Mouse (Mus musculus): ENCODE measurements at regions not wholly inside any gene's neighbourhood (a gene's known extent, or its start where the extent isn't known, plus 50 kb on each side); places are given as distances from the start of the nearest gene placed in this dataset.
A peak's percentile ranks its signal among the peaks of the same experiment; 100 is the strongest.
"Not testable (repeated sequence)": the region's sequence is repeated elsewhere in the genome, so short reads cannot be mapped to it uniquely, and the experiment has no call there.

DNA sequence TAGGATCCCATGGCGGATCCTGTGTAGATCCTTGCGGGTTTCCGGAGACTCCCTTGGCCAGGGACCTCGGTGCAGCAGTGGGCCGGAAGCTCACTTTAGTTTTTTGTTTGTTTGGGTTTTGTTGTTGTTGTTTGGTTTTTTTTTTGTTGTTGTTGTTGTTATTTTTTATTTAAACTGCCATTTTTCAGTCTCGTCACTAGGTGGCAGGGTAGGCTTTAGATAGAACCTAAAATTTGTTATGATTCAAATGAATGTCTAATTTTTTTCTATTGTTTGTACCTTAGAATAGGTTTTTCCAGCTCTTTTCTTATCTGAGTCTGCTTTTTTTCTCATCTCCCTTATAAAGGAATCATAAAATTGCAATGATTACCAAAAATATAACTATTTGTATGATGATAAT is 834.4 kb upstream of the Tacstd2 start:
- no peak for DNase-seq (ENCODE audit: inconsistent age in 2 of 2, low spot score in 1 of 2)

GRCm38 (mm10) chr6:68339846-68340245 is 804.2 kb upstream of the Tacstd2 start:
- DNase-seq (ENCODE audit: inconsistent age in 2 of 2, low spot score in 1 of 2): no peak

DNA sequence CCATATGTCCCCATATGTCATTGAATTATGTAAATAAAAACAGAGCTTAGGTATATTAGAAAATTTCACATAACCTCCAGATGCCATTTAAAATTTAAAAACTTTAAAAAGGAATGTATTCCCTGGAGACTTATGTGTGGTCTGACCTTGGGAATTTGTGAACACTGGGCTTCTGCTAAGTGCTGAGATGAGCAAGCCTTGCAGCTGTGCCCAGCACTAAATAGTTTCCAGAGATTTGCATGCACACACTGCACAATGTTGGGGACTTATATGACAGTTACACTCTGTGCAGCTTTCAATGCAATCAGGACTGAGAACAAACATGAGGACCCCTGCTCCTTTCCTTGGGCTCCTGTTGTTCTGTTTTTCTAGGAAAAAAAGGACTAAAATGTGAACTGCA is 803.6 kb upstream of the Tacstd2 start:
- not testable (repeated sequence) for DNase-seq (ENCODE audit: inconsistent age in 2 of 2, low spot score in 1 of 2)

DNA sequence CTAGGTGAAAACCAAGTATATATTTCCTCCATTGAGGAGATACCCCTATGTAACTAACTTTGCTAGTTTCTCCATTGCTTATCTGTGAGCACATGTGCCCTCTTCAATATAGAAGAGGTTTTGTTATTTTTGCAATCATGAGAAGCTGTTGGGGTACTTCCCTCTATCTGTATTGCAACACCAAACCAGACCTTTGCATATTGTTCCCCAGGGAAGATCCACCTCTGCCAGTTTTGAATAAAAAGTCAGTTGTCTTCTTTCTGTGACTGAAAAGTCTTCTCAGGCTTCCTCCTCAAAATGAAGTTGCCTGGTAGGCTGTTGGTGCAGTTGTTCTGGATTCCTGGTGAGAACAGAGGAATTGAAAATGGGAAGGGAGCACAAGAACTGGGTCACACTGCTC is 775.8 kb upstream of the Tacstd2 start:
- no peak for DNase-seq (ENCODE audit: inconsistent age in 2 of 2, low spot score in 1 of 2)

GRCm38 (mm10) chr6:68302133-68302532 is 766.5 kb upstream of the Tacstd2 start:
- DNase-seq (ENCODE audit: inconsistent age in 2 of 2, low spot score in 1 of 2): no peak

DNA sequence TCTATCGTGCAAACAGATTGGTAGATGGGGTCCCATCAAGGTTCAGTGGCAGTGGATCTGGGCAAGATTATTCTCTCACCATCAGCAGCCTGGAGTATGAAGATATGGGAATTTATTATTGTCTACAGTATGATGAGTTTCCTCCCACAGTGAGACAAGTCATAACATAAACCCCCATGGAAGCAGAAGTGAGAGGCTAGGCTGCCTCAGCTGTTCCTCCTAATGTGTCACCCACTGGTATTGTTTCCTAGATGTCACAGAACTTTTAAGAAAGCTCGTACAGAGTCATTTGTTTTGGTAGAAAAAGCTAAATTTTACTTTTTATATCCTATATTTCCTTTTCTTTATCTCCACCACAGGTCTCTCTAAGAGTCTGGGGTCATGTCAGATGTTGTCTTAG is 721.1 kb upstream of the Tacstd2 start:
- no peak for DNase-seq (ENCODE audit: inconsistent age in 2 of 2, low spot score in 1 of 2)

- no peak for DNase-seq (ENCODE audit: inconsistent age in 2 of 2, low spot score in 1 of 2)
These were observed 720.6 kb upstream of the Tacstd2 start for GRCm38 (mm10) chr6:68256151-68256550.

DNA sequence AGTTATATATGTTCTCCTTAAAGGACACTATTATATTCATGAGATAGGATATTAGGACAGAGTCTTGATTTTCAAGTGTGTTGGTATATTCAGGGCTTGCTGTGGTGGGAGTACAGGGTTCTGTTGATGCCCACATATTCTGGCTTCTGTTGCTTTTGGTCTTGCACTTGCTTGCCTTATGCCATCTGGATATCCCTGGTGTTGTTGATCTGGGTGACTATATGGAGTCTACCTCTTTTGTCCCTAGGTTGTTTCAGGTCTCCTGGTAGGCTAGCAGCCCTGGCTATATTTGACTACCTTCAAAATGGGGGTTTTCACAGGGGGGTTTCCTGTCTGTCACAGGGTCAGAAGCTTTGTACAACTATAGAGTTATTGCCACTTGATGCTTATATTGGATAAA is 717.1 kb upstream of the Tacstd2 start:
- DNase-seq (ENCODE audit: inconsistent age in 2 of 2, low spot score in 1 of 2): no peak

DNA sequence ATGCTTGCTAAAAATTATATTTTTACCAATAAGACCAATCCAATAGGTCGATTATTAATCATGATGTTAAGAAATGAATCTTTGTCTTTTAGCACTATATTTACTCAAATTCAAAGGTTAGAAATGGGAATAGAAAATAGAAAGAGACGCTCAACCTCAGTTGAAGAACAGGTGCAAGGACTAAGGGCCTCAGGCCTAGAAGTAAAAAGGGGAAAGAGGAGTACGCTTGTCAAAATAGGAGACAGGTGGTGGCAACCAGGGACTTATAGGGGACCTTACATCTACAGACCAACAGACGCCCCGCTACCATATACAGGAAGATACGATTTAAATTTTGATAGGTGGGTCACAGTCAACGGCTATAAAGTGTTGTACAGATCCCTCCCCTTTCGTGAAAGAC is 715.7 kb upstream of the Tacstd2 start:
- DNase-seq (ENCODE audit: inconsistent age in 2 of 2, low spot score in 1 of 2): not testable (repeated sequence)

DNA sequence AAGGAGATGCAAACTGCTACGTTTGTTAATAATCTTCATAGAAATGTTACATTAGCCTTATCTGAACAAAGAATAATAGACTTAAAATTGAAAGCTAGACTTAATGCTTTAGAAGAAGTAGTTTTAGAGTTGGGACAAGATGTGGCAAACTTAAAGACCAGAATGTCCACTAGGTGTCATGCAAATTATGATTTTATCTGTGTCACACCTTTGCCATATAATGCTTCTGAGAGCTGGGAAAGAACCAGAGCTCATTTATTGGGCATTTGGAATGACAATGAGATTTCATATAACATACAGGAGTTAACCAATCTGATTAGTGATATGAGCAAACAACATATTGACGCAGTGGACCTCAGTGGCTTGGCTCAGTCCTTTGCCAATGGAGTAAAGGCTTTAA is 714.8 kb upstream of the Tacstd2 start:
- not testable (repeated sequence) for DNase-seq (ENCODE audit: inconsistent age in 2 of 2, low spot score in 1 of 2)

DNA sequence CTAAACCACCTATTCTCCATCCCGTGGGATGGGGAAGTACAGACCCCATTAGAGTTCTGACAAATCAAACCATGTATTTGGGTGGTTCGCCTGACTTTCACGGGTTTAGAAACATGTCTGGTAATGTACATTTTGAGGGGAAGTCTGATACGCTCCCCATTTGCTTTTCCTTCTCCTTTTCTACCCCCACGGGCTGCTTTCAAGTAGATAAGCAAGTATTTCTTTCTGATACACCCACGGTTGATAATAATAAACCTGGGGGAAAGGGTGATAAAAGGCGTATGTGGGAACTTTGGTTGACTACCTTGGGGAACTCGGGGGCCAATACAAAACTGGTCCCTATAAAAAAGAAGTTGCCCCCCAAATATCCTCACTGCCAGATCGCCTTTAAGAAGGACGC is 713.7 kb upstream of the Tacstd2 start:
- not testable (repeated sequence) for DNase-seq (ENCODE audit: inconsistent age in 2 of 2, low spot score in 1 of 2)

- DNase-seq (ENCODE audit: inconsistent age in 2 of 2, low spot score in 1 of 2): not testable (repeated sequence)
These were observed 712.5 kb upstream of the Tacstd2 start for GRCm38 (mm10) chr6:68248018-68248533.

GRCm38 (mm10) chr6:68242749-68243148 is 707.2 kb upstream of the Tacstd2 start:
- not testable (repeated sequence) for DNase-seq (ENCODE audit: inconsistent age in 2 of 2, low spot score in 1 of 2)

DNA sequence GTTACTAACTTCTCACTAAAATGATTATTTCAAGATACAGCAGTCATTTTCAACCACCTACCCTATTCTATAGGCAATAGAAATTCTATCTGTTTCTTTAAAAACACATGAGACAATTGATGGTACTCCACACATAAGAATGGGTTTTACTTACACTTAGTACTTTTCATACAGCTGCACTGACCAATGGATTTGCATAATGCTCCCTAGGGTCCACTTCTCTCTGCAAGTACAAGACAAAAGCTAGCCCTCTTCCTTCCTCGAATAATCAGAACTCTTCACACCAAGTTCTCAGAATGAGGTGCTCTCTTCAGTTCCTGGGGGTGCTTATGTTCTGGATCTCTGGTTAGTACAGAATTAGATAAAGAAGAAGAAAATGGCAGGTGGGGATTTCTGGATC is 684.1 kb upstream of the Tacstd2 start:
- no peak for DNase-seq (ENCODE audit: inconsistent age in 2 of 2, low spot score in 1 of 2)

GRCm38 (mm10) chr6:68201448-68201847 is 665.9 kb upstream of the Tacstd2 start:
- peak in 1 of 2 experiments; percentile 61 for DNase-seq (ENCODE audit: inconsistent age in 2 of 2, low spot score in 1 of 2)

DNA sequence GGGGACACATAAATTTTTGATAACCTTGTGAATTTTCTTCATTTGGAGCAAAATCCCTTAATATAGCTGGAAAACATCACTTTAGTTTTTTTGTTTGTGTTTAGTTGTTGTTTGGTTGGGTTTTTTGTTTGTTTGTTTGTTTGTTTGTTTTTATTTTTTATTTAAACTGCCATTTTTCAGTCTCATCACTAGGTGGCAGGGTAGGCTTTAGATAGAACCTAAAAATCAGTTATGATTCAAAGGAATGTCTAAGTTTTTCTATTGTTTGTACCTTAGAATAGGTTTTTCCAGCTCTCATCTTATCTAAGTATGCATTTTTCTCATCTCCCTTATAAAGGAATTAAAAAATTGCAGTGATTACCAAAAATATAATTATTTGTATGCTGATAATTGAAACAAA is 662.4 kb upstream of the Tacstd2 start:
- DNase-seq (ENCODE audit: inconsistent age in 2 of 2, low spot score in 1 of 2): no peak

DNA sequence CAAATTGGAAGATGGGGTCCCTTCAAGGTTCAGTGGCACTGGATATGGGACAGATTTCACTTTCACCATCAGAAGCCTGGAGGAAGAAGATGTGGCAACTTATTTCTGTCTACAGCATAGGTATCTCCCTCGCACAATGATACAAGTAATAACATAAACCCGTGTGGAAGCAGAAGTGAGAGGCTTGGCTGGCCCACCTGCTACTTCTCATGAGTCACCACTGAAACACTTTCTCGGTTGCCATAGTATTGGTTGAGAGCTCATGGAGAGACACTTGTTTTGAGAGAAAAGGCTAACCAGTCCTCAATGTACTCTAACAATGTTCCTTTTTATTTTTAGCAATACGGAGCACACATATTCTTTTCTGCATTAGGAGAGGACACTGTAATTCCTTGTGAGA is 629.2 kb upstream of the Tacstd2 start:
- no peak for DNase-seq (ENCODE audit: inconsistent age in 2 of 2, low spot score in 1 of 2)

- not testable (repeated sequence) for DNase-seq (ENCODE audit: inconsistent age in 2 of 2, low spot score in 1 of 2)
These were observed 628.5 kb upstream of the Tacstd2 start for GRCm38 (mm10) chr6:68164111-68164510.

DNA sequence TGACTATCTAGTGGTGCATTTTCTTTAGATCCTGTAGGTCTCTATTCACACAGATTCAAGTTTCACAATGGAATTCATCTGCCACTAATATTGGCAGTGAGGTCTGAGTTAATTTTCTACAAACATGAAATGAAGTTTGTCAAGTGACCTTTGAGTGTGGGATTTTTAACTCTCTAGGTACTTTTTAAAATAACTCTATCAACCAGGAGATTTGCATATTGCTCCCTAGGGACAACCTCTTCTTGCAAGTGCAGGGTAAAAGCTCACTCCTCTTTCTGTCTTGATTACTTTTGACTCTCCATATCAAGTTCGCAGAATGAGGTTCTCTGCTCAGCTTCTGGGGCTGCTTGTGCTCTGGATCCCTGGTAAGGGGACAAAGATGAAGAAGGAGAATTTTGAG is 616.0 kb upstream of the Tacstd2 start:
- DNase-seq (ENCODE audit: inconsistent age in 2 of 2, low spot score in 1 of 2): no peak

DNA sequence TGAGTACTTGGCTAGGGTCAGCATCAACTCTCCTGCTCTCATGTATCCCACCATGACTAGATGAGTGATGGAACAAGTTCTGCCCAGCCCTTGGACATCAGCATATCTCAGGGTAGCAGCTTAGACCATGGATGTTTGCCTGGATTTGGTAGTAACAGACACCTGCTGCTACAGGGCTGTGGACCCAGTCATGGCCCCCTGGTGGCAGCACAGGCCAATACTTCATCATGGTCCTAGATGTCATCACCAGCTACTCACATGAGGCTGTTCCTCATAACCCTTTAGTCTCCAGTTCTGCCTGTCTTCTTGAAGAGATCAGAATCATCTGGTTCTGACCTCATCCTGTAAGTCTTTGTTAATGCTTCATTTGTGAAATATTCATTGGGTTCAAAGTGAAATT is 566.9 kb upstream of the Tacstd2 start:
- no peak for DNase-seq (ENCODE audit: inconsistent age in 2 of 2, low spot score in 1 of 2)

Measured in adrenal gland, adult (tissue).